11 mouse cellular contexts compared by ENCODE assay signal in genomic region chr2:30912291-30912773, GRCm38 (mm10). TPM values are rescaled to one million over a fixed set of nuclear protein-coding genes. Genes with fewer than 3 reads are reported as not detected.
DNase-seq lines count a peak whose midpoint lies in the region; ATAC-seq lines count a peak whose summit lies in the region.
"Had no signal": no experiment of that assay in that cellular context is flagged by ENCODE, and none has a peak within 500 bp of the region (broad histone marks: within the 10 kb centered on the region; RNA-seq: fewer than 3 reads in every experiment).

No protein-coding gene starts in this region.

- ATAC-seq in heart, embryonic 13.5 days (ENCODE audit: extremely low read depth, insufficient number of reproducible peaks, low FRiP score, low TSS enrichment) = peak; percentile 22; the same call in 1 of the 2 replicates
- ATAC-seq in limb, embryonic 13.5 days (ENCODE audit: low FRiP score, low read depth) = no peak

- peak overlapping the region; percentile 30; the same call in 1 of the 2 replicates for H3K9ac ChIP-seq in heart, embryonic 13.5 days
- H3K9ac ChIP-seq in limb, embryonic 13.5 days = no peak overlapping the region
- H3K9ac ChIP-seq: limb, embryonic 12.5 days; neural tube, embryonic 12.5 days had no signal

- H3K27ac ChIP-seq in heart, embryonic 13.5 days (replicated peaks) = peak overlapping the region; percentile 76
- H3K27ac ChIP-seq in limb, embryonic 13.5 days = peak overlapping the region; percentile 28; the same call in 1 of the 2 replicates
- no peak overlapping the region for H3K27ac ChIP-seq in midbrain, embryonic 10.5 days (replicated peaks)
- H3K27ac ChIP-seq: limb, embryonic 12.5 days; neural tube, embryonic 12.5 days had no signal

- peak; percentile 59 for DNase-seq in 3134 (ENCODE audit: extremely low read depth, insufficient read length, low spot score)
- DNase-seq in adrenal gland, postnatal 25 days = peak; percentile 60
- DNase-seq in spleen, postnatal 4 days (ENCODE audit: low spot score in 2 of 2) = no peak
- no peak for DNase-seq in frontal cortex, postnatal 36 days (ENCODE audit: low spot score in 2 of 2)
- DNase-seq in thymus, postnatal 4 days = no peak
- DNase-seq in midbrain, embryonic 10.5 days (ENCODE audit: low spot score) = no peak
- DNase-seq: cerebellum, adult 11 months had no signal

- H3K36me3 ChIP-seq in heart, embryonic 13.5 days = no peaks in the 10 kb centered on the region
- H3K36me3 ChIP-seq in limb, embryonic 13.5 days = no peaks in the 10 kb centered on the region
- H3K36me3 ChIP-seq in midbrain, embryonic 10.5 days = no peaks in the 10 kb centered on the region
- H3K36me3 ChIP-seq: limb, embryonic 12.5 days; neural tube, embryonic 12.5 days had no signal

- H3K4me2 ChIP-seq in heart, embryonic 13.5 days = no peak overlapping the region
- no peak overlapping the region for H3K4me2 ChIP-seq in limb, embryonic 13.5 days (replicated peaks)
- H3K4me2 ChIP-seq: limb, embryonic 12.5 days; neural tube, embryonic 12.5 days had no signal

- WGBS in heart, embryonic 13.5 days = 31% methylated on average over 4 of the region's 4 CpGs
- WGBS in limb, embryonic 13.5 days = 44% methylated on average over 4 of the region's 4 CpGs
- WGBS in midbrain, embryonic 10.5 days = 65% methylated on average over 4 of the region's 4 CpGs

- peaks cover 20% of the 10 kb centered on the region for H3K4me1 ChIP-seq in heart, embryonic 13.5 days
- peaks cover 27% of the 10 kb centered on the region for H3K4me1 ChIP-seq in limb, embryonic 13.5 days
- H3K4me1 ChIP-seq in midbrain, embryonic 10.5 days = peaks cover 17% of the 10 kb centered on the region
- H3K4me1 ChIP-seq: neural tube, embryonic 12.5 days had no signal

- no peaks in the 10 kb centered on the region for H3K27me3 ChIP-seq in heart, embryonic 13.5 days (replicated peaks)
- H3K27me3 ChIP-seq in limb, embryonic 13.5 days = no peaks in the 10 kb centered on the region
- no peaks in the 10 kb centered on the region for H3K27me3 ChIP-seq in midbrain, embryonic 10.5 days (ENCODE audit: low read depth, poor library complexity, severe bottlenecking)
- H3K27me3 ChIP-seq: limb, embryonic 12.5 days had no signal

- H3K9me3 ChIP-seq in heart, embryonic 13.5 days = no peaks in the 10 kb centered on the region
- no peaks in the 10 kb centered on the region for H3K9me3 ChIP-seq in limb, embryonic 13.5 days
- H3K9me3 ChIP-seq in midbrain, embryonic 10.5 days (replicated peaks) = no peaks in the 10 kb centered on the region
- H3K9me3 ChIP-seq: limb, embryonic 12.5 days; neural tube, embryonic 12.5 days had no signal

- H3K4me3 ChIP-seq in heart, embryonic 13.5 days = no peak overlapping the region
- no peak overlapping the region for H3K4me3 ChIP-seq in limb, embryonic 13.5 days
- H3K4me3 ChIP-seq in midbrain, embryonic 10.5 days = no peak overlapping the region
- H3K4me3 ChIP-seq: limb, embryonic 12.5 days; neural tube, embryonic 12.5 days had no signal

RNA-seq across cellular contexts. Expression of gene Ptges, which starts 17.3 kb away (rescaled TPM):
- total RNA-seq in adrenal gland, postnatal 25 days (2021) = 15.8 and 16.7 TPM in 2 replicates
- polyA plus RNA-seq in heart, embryonic 13.5 days (2015; fragmentation: Nextera tagmentation; extraction: Ambion mirVana) = 2.3 and 5.0 TPM in 2 replicates
- 14.1 and 16.4 TPM in 2 replicates for polyA plus RNA-seq in limb, embryonic 13.5 days (2015; fragmentation: Nextera tagmentation; extraction: Ambion mirVana)
- polyA plus RNA-seq in midbrain, embryonic 10.5 days (2016; fragmentation: Nextera tagmentation; extraction: Ambion mirVana) = 5.8 and 9.7 TPM in 2 replicates

RNA-seq across cellular contexts. Expression of gene Tor1b, which starts 40.4 kb away (rescaled TPM):
- total RNA-seq in adrenal gland, postnatal 25 days (2021) = 53.5 and 59.8 TPM in 2 replicates
- polyA plus RNA-seq in heart, embryonic 13.5 days (2015; fragmentation: Nextera tagmentation; extraction: Ambion mirVana) = 23.3 and 24.3 TPM in 2 replicates
- 33.0 and 33.5 TPM in 2 replicates for polyA plus RNA-seq in limb, embryonic 13.5 days (2015; fragmentation: Nextera tagmentation; extraction: Ambion mirVana)
- polyA plus RNA-seq in midbrain, embryonic 10.5 days (2016; fragmentation: Nextera tagmentation; extraction: Ambion mirVana) = 21.9 and 22.4 TPM in 2 replicates

RNA-seq across cellular contexts. Expression of gene Tor1a, which starts 55.4 kb away (rescaled TPM):
- 42.7 and 53.0 TPM in 2 replicates for total RNA-seq in adrenal gland, postnatal 25 days (2021)
- polyA plus RNA-seq in heart, embryonic 13.5 days (2015; fragmentation: Nextera tagmentation; extraction: Ambion mirVana) = 54.9 and 55.1 TPM in 2 replicates
- polyA plus RNA-seq in limb, embryonic 13.5 days (2015; fragmentation: Nextera tagmentation; extraction: Ambion mirVana) = 82.7 and 91.4 TPM in 2 replicates
- polyA plus RNA-seq in midbrain, embryonic 10.5 days (2016; fragmentation: Nextera tagmentation; extraction: Ambion mirVana) = 90.6 and 94.5 TPM in 2 replicates

Comparison
In these comparisons a context has a peak if more than half of its experiments do, and no peak if none do; other contexts are left out.
1. DNase-seq: peak in 3134 (single experiment) and adrenal gland, postnatal 25 days (single experiment); none in spleen, postnatal 4 days (0 of 2), frontal cortex, postnatal 36 days (0 of 2), thymus, postnatal 4 days (single experiment) and midbrain, embryonic 10.5 days (single experiment).